Mouse (Mus musculus) E14TG2a.4 (cell line): Measurements from ENCODE around the gene Vmo1.
"Not testable (repeated sequence)": the region's sequence is repeated elsewhere in the genome, so short reads cannot be mapped to it uniquely, and the experiment has no call there.

Experiments used
- CTCF ChIP-seq: conservative IDR thresholded peaks from 2 replicates; pipeline ENCODE4 v1.5.1; 2014; ENCODE audit warnings: low read length
- NANOG ChIP-seq: IDR thresholded peaks from 2 replicates; pipeline ENCODE4 v1.6.1; 2014; ENCODE audit warnings: borderline replicate concordance, low read length, mixed read lengths
- POU5F1 ChIP-seq: IDR thresholded peaks from 2 replicates; pipeline ENCODE4 v1.6.1; 2014; ENCODE audit warnings: low read length, borderline replicate concordance

GRCm38 (mm10) chr11:70523306-70523989 lies 9.0 kb upstream of the Vmo1 start:
- TF ChIP-seq POU5F1, CTCF, NANOG: not testable (repeated sequence)
